Mouse (Mus musculus) testis, postnatal 10 days (tissue): Measurements from ENCODE around the gene Csnk1g2.

Source experiments
- DNase-seq: peaks from one replicate; pipeline ENCODE4 v3.0.0; 2021; ENCODE audit warnings: low spot score

Gene Csnk1g2

GRCm38 (mm10) chr10:80665459-80665858 is 42.8 kb downstream of the Csnk1g2 start:
- no peak for DNase-seq

- no peak for DNase-seq
Observed at GRCm38 (mm10) chr10:80665981-80666733, 43.5 kb downstream of the Csnk1g2 start.

- DNase-seq: no peak
Observed at GRCm38 (mm10) chr10:80666837-80667412, 44.3 kb downstream of the Csnk1g2 start.

- DNase-seq: no peak
Observed at GRCm38 (mm10) chr10:80668614-80669013, 46.0 kb downstream of the Csnk1g2 start.

- DNase-seq: no peak
Observed at GRCm38 (mm10) chr10:80669018-80669417, 46.4 kb downstream of the Csnk1g2 start.

GRCm38 (mm10) chr10:80669737-80670485 is 47.3 kb downstream of the Csnk1g2 start:
- DNase-seq: no peak

GRCm38 (mm10) chr10:80670531-80670930 is 47.9 kb downstream of the Csnk1g2 start:
- DNase-seq: no peak

GRCm38 (mm10) chr10:80671251-80671650 is 48.6 kb downstream of the Csnk1g2 start:
- DNase-seq: no peak

- DNase-seq: no peak
Observed at GRCm38 (mm10) chr10:80671936-80672690, 49.5 kb downstream of the Csnk1g2 start.

GRCm38 (mm10) chr10:80673690-80674089 is 51.1 kb downstream of the Csnk1g2 start:
- no peak for DNase-seq

GRCm38 (mm10) chr10:80674161-80674711 is 51.6 kb downstream of the Csnk1g2 start:
- DNase-seq: no peak

- no peak for DNase-seq
Observed at GRCm38 (mm10) chr10:80674851-80675404, 52.3 kb downstream of the Csnk1g2 start.

- no peak for DNase-seq
Observed at GRCm38 (mm10) chr10:80675405-80676197, 53.0 kb downstream of the Csnk1g2 start.

- peak; percentile 100 for DNase-seq
Observed at GRCm38 (mm10) chr10:80676198-80676928, 53.7 kb downstream of the Csnk1g2 start.

GRCm38 (mm10) chr10:80677128-80677875 is 54.7 kb downstream of the Csnk1g2 start:
- DNase-seq: no peak

- peak; percentile 90 for DNase-seq
Observed at GRCm38 (mm10) chr10:80677942-80678436, 55.4 kb downstream of the Csnk1g2 start, which contains the start of gene Mknk2. TSS of gene Mknk2 (minus strand) at chr10:80678112.

GRCm38 (mm10) chr10:80678601-80679377 is 56.2 kb downstream of the Csnk1g2 start:
- no peak for DNase-seq

GRCm38 (mm10) chr10:80679556-80680259 is 57.1 kb downstream of the Csnk1g2 start:
- DNase-seq: no peak
